In genomic region chr8:11550281-11550948, GRCm38 (mm10) we compare ENCODE assay signal across 8 mouse cellular contexts. TPM values are rescaled to one million over a fixed set of nuclear protein-coding genes. Genes with fewer than 3 reads are reported as not detected.
DNase-seq lines count a peak whose midpoint lies in the region; ATAC-seq and TF ChIP-seq lines count a peak whose summit lies in the region.

Gene Cars2, minus strand, starts transcription at chr8:11550783.

- H3K4me1 ChIP-seq in cortical plate, adult 2 months (ENCODE audit: control insufficient read depth, insufficient read depth, low read length) = peaks cover 2% of the 10 kb centered on the region; the same call in 1 of the 2 replicates

- TF ChIP-seq POLR2A in cortical plate, adult 2 months (IDR thresholded peaks at IDR 0.05; ENCODE audit: extremely low read depth, insufficient read depth, low read length) = peak; percentile 63

- DNase-seq in ZHBTc4 (ENCODE audit: low read depth, low spot score) = peak; percentile 95
- peak; percentile 89 for DNase-seq in gastrocnemius, postnatal 10 days
- peak; percentile 95 for DNase-seq in induced T-regulatory cell, adult 2 months (ENCODE audit: low read depth)
- peak; percentile 72 to 90 for DNase-seq in left cerebral cortex, adult 9 months (ENCODE audit: low spot score in 2 of 2)
- DNase-seq in right cerebral cortex, postnatal 14 days = peak; percentile 83
- peak; percentile 94 for DNase-seq in urinary bladder, postnatal 36 days (ENCODE audit: low spot score in 2 of 2)

- ATAC-seq in megakaryocyte progenitor cell, adult 5-6 weeks (replicated peaks; ENCODE audit: poor library complexity) = peak; percentile 65

- H3K27ac ChIP-seq in cortical plate, adult 2 months (ENCODE audit: insufficient read depth, low read length) = peak within 1 kb of the TSS; percentile 69; the same call in 1 of the 2 replicates

- no peak for TF ChIP-seq CTCF in cortical plate, adult 2 months (IDR thresholded peaks at IDR 0.05; ENCODE audit: extremely low read depth, insufficient read depth, low read length)

- peak within 1 kb of the TSS; percentile 34 for H3K4me3 ChIP-seq in cortical plate, adult 2 months (ENCODE audit: insufficient read depth, low read length)

RNA-seq across cellular contexts. Expression of gene Cars2, which starts in this region (rescaled TPM):
- polyA plus RNA-seq in cortical plate, adult 2 months (2012; rRNA removed) = 25.9 and 27.4 TPM in 2 replicates
- 10 to 100 TPM; 14.4 to 18.1 TPM for total RNA-seq in gastrocnemius, postnatal 10 days (2021)
- total RNA-seq in megakaryocyte progenitor cell, adult 5-6 weeks (2015) = 27.6 and 32.8 TPM in 2 replicates
- total RNA-seq in megakaryocyte progenitor cell, adult 5-6 weeks (2017) = 39.6 and 41.2 TPM in 2 replicates

Comparison
In these comparisons a context has a peak if more than half of its experiments do, and no peak if none do; other contexts are left out.
1. Peak in every context shown above with its lines: DNase-seq, ATAC-seq, H3K4me3 ChIP-seq and H3K27ac ChIP-seq.